Mouse (Mus musculus) embryonic facial prominence, embryonic 14.5 days (tissue): ENCODE data around the gene Vps33a. TPM values are rescaled to one million over a fixed set of nuclear protein-coding genes. Genes with fewer than 3 reads are reported as not detected.
A peak's percentile ranks its signal among the peaks of the same experiment; 100 is the strongest.

Experiments
- ATAC-seq: fragments of 200-750 bp; cut with Nextera tagmentation; 2 replicates; pipeline ENCODE4 v1.8.0; 2017; ENCODE audit warnings: low read depth, moderate number of reproducible peaks, moderate TSS enrichment
- DNase-seq: peaks from one replicate; pipeline ENCODE4 v3.0.0-alpha.2; 2015; ENCODE audit warnings: low spot score
- H3K27ac ChIP-seq: fragments of 300-500 bp; sonication (generic); replicated peaks from 2 replicates; pipeline ENCODE4 v1.5.1; 2014; ENCODE audit warnings: low read depth, mild to moderate bottlenecking, low read length, moderate library complexity
- H3K27me3 ChIP-seq: fragments of 300-500 bp; sonication (generic); replicated peaks from 2 replicates; pipeline ENCODE4 v1.6.1; 2014; ENCODE audit warnings: low read length; ENCODE audit not compliant: control insufficient read depth, insufficient read depth
- H3K36me3 ChIP-seq: fragments of 300-500 bp; sonication (generic); 2 replicates; pipeline ENCODE4 v1.6.1; 2014; ENCODE audit warnings: low read length, mixed read lengths; ENCODE audit not compliant: control insufficient read depth, insufficient read depth
- H3K4me1 ChIP-seq: fragments of 300-500 bp; sonication (generic); 2 replicates; pipeline ENCODE4 v1.6.1; 2014; ENCODE audit warnings: antibody characterized with exemption, low read length; ENCODE audit not compliant: control insufficient read depth, insufficient read depth
- H3K4me2 ChIP-seq: fragments of 300-500 bp; sonication (generic); 2 replicates; pipeline ENCODE4 v1.6.1; 2014; ENCODE audit warnings: low read depth, mild to moderate bottlenecking, low read length, moderate library complexity, mixed read lengths
- H3K4me3 ChIP-seq: fragments of 300-500 bp; sonication (generic); 2 replicates; pipeline ENCODE4 v1.5.1; 2014; ENCODE audit warnings: low read depth, mild to moderate bottlenecking, low read length
- H3K9ac ChIP-seq: fragments of 300-500 bp; sonication (generic); 2 replicates; pipeline ENCODE4 v1.6.1; 2014; ENCODE audit warnings: low read depth, mild to moderate bottlenecking, low read length, moderate library complexity, mixed read lengths
- H3K9me3 ChIP-seq: fragments of 300-500 bp; sonication (generic); 2 replicates; pipeline ENCODE4 v1.6.1; 2016; ENCODE audit warnings: low read length; ENCODE audit not compliant: control insufficient read depth
- WGBS: fragments of 180-500 bp; shearing (Covaris S2); extraction: QIAGEN DNeasy Blood & Tissue Kit; methylation state at CpG from one replicate; pipeline ENCODE4 v1.1.7; 2014; 5-methylcytosine and 5-hydroxymethylcytosine counted together
- microRNA-seq: library from miRNA; unstranded; fragments of <30 nt; microRNA quantifications from one replicate; pipeline ENCODE4, GENCODE M21; 2016; ENCODE audit warnings: borderline number of aligned reads
- polyA plus RNA-seq: library from polyadenylated mRNA; unstranded; fragments of >200 nt; fragmentation: Nextera tagmentation; extraction: Ambion mirVana; gene quantifications from 2 replicates; pipeline ENCODE4 v1.2.1, GENCODE M21; 2014

Vps33a gene
- polyA plus RNA-seq, 1 experiment from 2014 or later = 23.8 TPM

DNA sequence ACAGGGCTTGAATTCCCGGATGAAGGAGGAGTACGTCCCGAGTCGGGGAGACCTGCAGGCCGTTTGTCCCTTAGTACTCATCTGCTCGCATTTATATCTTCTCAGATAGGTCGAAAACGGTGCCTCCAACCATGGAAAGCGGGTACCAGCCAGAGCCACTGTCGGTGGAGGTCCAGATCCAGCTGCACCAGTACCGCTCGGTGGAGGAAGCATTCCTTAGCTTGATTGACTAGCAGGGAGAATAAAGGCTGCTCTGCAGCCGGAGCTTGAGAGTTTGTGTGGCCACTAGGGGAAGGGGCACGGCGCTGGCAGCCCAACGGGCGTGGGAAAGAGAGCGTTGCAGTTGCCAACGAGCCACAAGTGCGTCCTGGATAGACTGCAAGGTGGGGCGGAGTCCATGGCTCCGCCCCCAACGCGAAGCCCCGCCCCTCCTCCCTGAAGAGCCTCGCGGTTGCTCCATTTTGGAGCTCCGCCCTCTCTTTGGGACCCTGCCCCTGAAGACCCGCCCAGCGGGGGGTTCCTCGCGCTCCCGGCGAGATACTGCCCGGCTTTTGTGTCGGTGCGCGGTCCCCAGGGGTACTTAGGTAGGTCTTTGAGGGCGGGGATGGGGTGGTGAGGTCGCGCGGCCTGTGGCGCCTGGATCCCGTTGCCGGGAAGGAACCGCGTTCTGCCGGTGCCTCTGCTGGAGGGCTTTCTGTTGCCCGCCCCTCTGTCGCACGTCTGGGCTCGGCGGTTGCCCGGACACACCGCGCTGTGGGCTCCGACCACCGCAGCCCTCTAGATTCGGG is 64.7 kb downstream of the Vps33a start:
- Histone ChIP-seq H3K4me1 (peaks cover 6% of the 10 kb centered on the region; the same call in 1 of the 2 replicates), H3K27me3 (peaks cover 17% of the 10 kb centered on the region; the same call in 1 of the 2 replicates), H3K9ac (peak overlapping the region; percentile 63), H3K4me2 (peak overlapping the region; percentile 90), H3K4me3 (peak overlapping the region; percentile 69), H3K9me3 (no peaks in the 10 kb centered on the region), H3K36me3 (peaks cover 14% of the 10 kb centered on the region), H3K27ac (no peak overlapping the region)
- DNase-seq (peak; percentile 95), ATAC-seq (peak; percentile 91)
- WGBS = 1% methylated on average over 25 of the region's 59 CpGs

DNA sequence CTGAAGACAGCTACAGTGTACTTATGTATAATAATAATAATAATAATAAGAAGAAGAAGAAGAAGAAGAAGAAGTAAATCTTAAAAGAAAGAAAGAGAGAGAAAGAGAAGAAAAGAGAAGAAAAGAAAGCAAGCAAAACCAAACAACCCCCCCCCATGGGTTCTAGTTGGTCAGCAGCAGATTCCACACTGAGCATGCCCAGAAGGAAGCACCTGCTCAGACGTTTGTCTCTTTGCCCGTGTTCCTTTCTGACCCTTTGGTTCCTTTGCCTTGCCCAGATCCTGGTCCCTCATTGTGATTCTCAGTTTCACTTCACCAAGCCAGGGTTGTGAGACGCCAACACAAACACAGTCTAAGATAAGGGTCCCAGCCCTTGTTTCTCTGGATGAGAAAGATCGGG is 70.9 kb downstream of the Vps33a start:
- DNase-seq (no peak), ATAC-seq (no peak)
- H3K9me3 ChIP-seq = no peaks in the 10 kb centered on the region
- no peak overlapping the region for H3K4me2 ChIP-seq
- H3K4me1 ChIP-seq = peaks cover 7% of the 10 kb centered on the region
- 0 out of 2 replicates have a peak, but pooled peaks cover 4% of the 10 kb centered on the region for H3K27me3 ChIP-seq
- H3K27ac ChIP-seq = no peak overlapping the region
- WGBS = 72% methylated on average over 4 of the region's 4 CpGs
- H3K9ac ChIP-seq = no peak overlapping the region
- no peak overlapping the region for H3K4me3 ChIP-seq
- no peaks in the 10 kb centered on the region for H3K36me3 ChIP-seq

DNA sequence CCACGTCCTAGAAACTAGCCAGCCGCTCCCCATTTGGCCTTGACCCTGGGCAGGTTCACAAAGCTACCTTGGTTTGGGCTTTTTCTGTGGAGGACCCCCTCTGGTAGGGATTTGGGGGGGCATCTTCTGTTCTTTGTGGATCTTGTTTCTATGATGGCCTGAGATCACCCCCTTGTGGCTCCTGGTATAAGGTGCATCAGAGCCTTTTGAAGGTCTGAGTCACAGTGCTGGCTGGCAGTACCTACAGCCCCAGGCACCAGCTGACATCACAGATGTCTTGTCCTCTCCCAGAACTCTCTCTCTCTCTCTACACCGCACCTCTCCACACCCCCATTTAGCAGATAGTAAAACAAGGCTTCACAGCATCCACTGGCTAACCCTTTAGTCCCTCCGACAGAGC is 73.1 kb downstream of the Vps33a start:
- no peak overlapping the region for H3K4me3 ChIP-seq
- H3K9ac ChIP-seq = no peak overlapping the region
- peaks cover 7% of the 10 kb centered on the region for H3K4me1 ChIP-seq
- DNase-seq = peak; percentile 17
- H3K4me2 ChIP-seq = no peak overlapping the region
- no peak for ATAC-seq
- H3K27me3 ChIP-seq = no peaks in the 10 kb centered on the region
- 49% methylated on average over 4 of the region's 4 CpGs for WGBS
- no peaks in the 10 kb centered on the region for H3K36me3 ChIP-seq
- H3K9me3 ChIP-seq = no peaks in the 10 kb centered on the region
- H3K27ac ChIP-seq = no peak overlapping the region

DNA sequence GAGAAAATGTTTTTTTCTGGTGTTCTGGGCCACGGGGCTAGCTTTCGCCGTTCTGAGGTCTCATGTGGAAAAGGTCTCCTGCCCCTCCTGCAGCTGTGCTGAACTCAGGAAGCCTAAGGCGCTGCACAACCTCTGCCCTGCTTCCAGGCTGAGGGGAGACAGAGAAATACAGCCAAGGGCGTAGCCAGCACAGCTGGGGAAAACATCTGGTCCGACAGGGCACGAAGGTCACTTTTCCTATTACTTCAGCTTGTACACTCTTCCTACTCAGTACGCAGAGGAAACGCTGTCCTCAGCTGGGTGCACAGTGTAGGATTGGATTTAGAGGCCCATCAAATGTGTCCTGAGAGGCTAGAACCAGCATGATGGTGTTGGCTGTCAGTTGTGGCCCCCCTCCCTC is 82.9 kb downstream of the Vps33a start:
- ATAC-seq (no peak), DNase-seq (no peak)
- Histone ChIP-seq H3K4me3 (no peak overlapping the region), H3K4me2 (no peak overlapping the region), H3K36me3 (no peaks in the 10 kb centered on the region), H3K9me3 (no peaks in the 10 kb centered on the region), H3K27me3 (no peaks in the 10 kb centered on the region), H3K4me1 (no peaks in the 10 kb centered on the region; the same call in 1 of the 2 replicates), H3K9ac (no peak overlapping the region), H3K27ac (no peak overlapping the region)
- 41% methylated on average over 9 of the region's 9 CpGs for WGBS

DNA sequence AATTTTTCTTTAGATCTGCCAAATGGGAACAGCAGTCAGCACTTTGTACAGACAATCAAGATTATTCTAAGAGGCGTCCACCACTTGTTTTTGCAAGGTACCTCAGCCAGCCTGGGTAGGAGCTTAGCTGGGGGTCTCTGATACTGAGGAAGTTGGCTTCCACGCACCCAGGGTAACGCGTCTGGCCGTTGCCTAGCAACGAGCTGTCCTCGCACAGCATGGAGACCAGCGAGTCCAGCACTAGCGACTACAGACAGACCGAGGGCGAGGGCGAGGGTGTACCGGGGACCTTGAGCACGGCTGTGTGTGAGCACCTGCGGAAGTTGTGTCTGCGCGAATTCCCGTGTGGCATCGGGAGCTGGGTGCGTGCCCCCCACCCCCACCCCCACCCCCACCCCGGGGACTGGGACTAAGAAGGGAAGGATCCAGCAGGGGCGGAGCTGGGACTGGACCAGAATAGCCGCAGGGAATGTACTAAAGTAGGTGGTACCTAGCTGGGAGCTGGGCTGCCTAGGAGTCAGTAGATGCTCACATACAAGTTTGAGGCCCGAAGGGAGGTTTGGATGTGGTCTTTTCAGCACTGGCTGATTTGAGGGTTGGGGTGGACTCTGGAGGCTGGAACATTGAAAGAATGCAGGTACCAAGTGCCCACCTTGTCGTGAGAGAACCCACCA is 83.6 kb downstream of the Vps33a start, which contains the start of the genes Lrrc43 and Il31:
TSS of gene Lrrc43 (plus strand) at position 194 of the 674 bp plus-strand sequence.
TSS of gene Il31 (minus strand) at position 378 of the 674 bp plus-strand sequence.
- Histone ChIP-seq H3K9me3 (no peaks in the 10 kb centered on the region), H3K4me2 (peak within 1 kb of the TSS; percentile 47), H3K27ac (no peak within 1 kb of the TSS), H3K4me1 (no peaks in the 10 kb centered on the region; the same call in 1 of the 2 replicates), H3K9ac (no peak within 1 kb of the TSS), H3K36me3 (no peaks in the 10 kb centered on the region), H3K4me3 (no peak within 1 kb of the TSS), H3K27me3 (no peaks in the 10 kb centered on the region)
- 10% methylated on average over 25 of the region's 25 CpGs for WGBS
- 0 out of 2 replicates have a peak, but pooled peaks have one; percentile 55 for ATAC-seq
- peak; percentile 67 for DNase-seq

DNA sequence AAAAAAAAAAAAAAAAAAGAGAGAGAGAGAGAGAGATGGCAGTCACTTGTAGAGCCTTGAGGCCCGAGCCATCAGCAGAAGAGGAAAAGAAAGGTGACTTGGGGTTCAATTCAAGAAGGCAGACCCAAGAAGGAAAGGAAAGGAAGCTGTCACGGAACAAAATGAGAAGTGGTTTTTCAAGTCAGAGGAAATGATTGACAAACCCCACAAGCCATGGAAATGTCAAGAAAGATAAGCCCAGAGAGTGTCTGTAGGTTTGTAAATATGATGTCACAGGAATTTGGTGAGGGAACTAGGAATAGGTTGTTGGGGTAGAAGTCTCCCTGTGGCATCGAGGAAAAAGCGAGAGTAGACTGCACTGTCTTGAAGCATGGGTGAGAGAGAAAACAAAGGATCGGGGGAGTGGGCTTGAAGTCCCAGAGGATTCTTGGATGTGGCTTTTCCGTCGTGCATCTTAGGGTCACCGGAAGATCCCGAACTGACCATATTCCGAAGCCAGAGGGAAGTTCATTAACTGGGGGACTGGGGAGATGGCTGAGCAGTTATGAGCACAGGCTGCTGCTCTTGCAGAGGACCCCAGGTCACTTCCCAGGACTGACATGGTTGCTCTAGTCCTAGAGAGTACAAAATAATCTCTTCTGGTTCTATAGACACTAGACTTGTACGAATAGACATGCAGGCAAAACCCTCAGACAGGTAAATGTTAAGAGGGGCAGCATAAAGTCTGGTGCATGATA is 85.0 kb downstream of the Vps33a start:
- no peak overlapping the region for H3K27ac ChIP-seq
- no peaks in the 10 kb centered on the region for H3K9me3 ChIP-seq
- no peak overlapping the region for H3K4me3 ChIP-seq
- H3K36me3 ChIP-seq = no peaks in the 10 kb centered on the region
- DNase-seq (no peak), ATAC-seq (no peak)
- H3K9ac ChIP-seq = no peak overlapping the region
- no peaks in the 10 kb centered on the region; the same call in 1 of the 2 replicates for H3K4me1 ChIP-seq
- H3K27me3 ChIP-seq = no peaks in the 10 kb centered on the region
- no peak overlapping the region for H3K4me2 ChIP-seq
- 82% methylated on average over 11 of the region's 11 CpGs for WGBS

Small RNA genes lying within 50 kb of the gene (microRNA-seq; reads per million reads assigned to microRNA genes)
- 0.83 reads per million for gene Mir7647

Other genes starting within 250 kb of the Vps33a start
- 19.1 and 19.7 TPM in 2 replicates for gene Bcl7a, start 229.2 kb downstream of the Vps33a start, polyA plus RNA-seq
- gene Mlxip, start 178.2 kb downstream of the Vps33a start, polyA plus RNA-seq = 17.7 and 18.8 TPM in 2 replicates
- 0.20 and 0.61 TPM in 2 replicates for gene Lrrc43, start 83.7 kb downstream of the Vps33a start, polyA plus RNA-seq
- not detected in 2 replicates for gene Il31, start 83.5 kb downstream of the Vps33a start, polyA plus RNA-seq
- 0.45 and 0.86 TPM in 2 replicates for gene B3gnt4, start 62.6 kb downstream of the Vps33a start, polyA plus RNA-seq
- gene Diablo, start 48.9 kb downstream of the Vps33a start, polyA plus RNA-seq = 106 and 118 TPM in 2 replicates
- gene Gm49027, start 47.5 kb downstream of the Vps33a start, polyA plus RNA-seq = 4.5 and 6.0 TPM in 2 replicates
- 31.1 and 33.4 TPM in 2 replicates for gene Clip1, start 111.6 kb upstream of the Vps33a start, polyA plus RNA-seq
- 64.8 and 68.3 TPM in 2 replicates for gene Zcchc8, start 148.1 kb upstream of the Vps33a start, polyA plus RNA-seq
- 99.5 and 106 TPM in 2 replicates for gene Rsrc2, start 176.4 kb upstream of the Vps33a start, polyA plus RNA-seq
- gene Kntc1, start 176.7 kb upstream of the Vps33a start, polyA plus RNA-seq = 24.1 and 26.0 TPM in 2 replicates